9 mouse cellular contexts compared by ENCODE assay signal in genomic region chr7:37775502-37775901, GRCm38 (mm10). TPM values are rescaled to one million over a fixed set of nuclear protein-coding genes. Genes with fewer than 3 reads are reported as not detected.
A peak's percentile ranks its signal among the peaks of the same experiment; 100 is the strongest.
DNase-seq lines count a peak whose midpoint lies in the region; ATAC-seq and TF ChIP-seq lines count a peak whose summit lies in the region.
"Had no signal": no experiment of that assay in that cellular context is flagged by ENCODE, and none has a peak within 500 bp of the region (broad histone marks: within the 10 kb centered on the region; RNA-seq: fewer than 3 reads in every experiment).

No protein-coding gene starts in this region.

- no peak for ATAC-seq in embryonic facial prominence, embryonic 11.5 days (replicated peaks; ENCODE audit: insufficient number of reproducible peaks, low FRiP score, low TSS enrichment, low read depth)

- H3K9me3 ChIP-seq in embryonic facial prominence, embryonic 11.5 days (replicated peaks; ENCODE audit: control insufficient read depth, low read length), result no peaks in the 10 kb centered on the region

- H3K79me2 ChIP-seq in heart, adult 2 months (replicated peaks; ENCODE audit: control insufficient read depth, insufficient read depth, low read length), result no peaks in the 10 kb centered on the region

- intact Hi-C loops in heart, adult 2 months (cut with DNase I), result loop anchor here (1.0 kb wide), 1 partner anchor 401 kb away; no protein-coding TSS in a partner anchor

- TF ChIP-seq POLR2A in heart, adult 2 months (IDR thresholded peaks at IDR 0.05; ENCODE audit: insufficient read depth, low read depth, low read length), result no peak
- no peak for TF ChIP-seq POLR2A in bone marrow, adult 2 months (IDR thresholded peaks at IDR 0.05; ENCODE audit: borderline replicate concordance, control insufficient read depth, low read depth, low read length)

- WGBS in heart, adult 2 months, result 4% methylated on average over 15 of the region's 15 CpGs
- WGBS in bone marrow, adult 2 months, result 5% methylated on average over 15 of the region's 15 CpGs
- WGBS in embryonic facial prominence, embryonic 11.5 days, result 2% methylated on average over 15 of the region's 15 CpGs

- H3K27me3 ChIP-seq in heart, adult 2 months (ENCODE audit: control insufficient read depth, insufficient read depth, low read length), result peaks cover 5% of the 10 kb centered on the region; the same call in 1 of the 2 replicates
- H3K27me3 ChIP-seq in embryonic facial prominence, embryonic 11.5 days (ENCODE audit: control insufficient read depth, insufficient read depth, low read length), result peaks cover 14% of the 10 kb centered on the region
- H3K27me3 ChIP-seq: CH12.LX had no signal

- H3K27ac ChIP-seq in heart, adult 2 months, result no peak overlapping the region
- H3K27ac ChIP-seq in bone marrow, adult 2 months (ENCODE audit: control insufficient read depth, insufficient read depth, low read depth, low read length, poor library complexity), result no peak overlapping the region
- H3K27ac ChIP-seq in embryonic facial prominence, embryonic 11.5 days (replicated peaks; ENCODE audit: low read depth, low read length), result no peak overlapping the region

- no peak overlapping the region; the same call in 1 of the 2 replicates for H3K4me2 ChIP-seq in embryonic facial prominence, embryonic 11.5 days (ENCODE audit: low read depth, low read length)

- H3K9ac ChIP-seq in heart, adult 2 months (ENCODE audit: low read depth, low read length), result no peak overlapping the region
- H3K9ac ChIP-seq in embryonic facial prominence, embryonic 11.5 days (replicated peaks; ENCODE audit: low read length), result no peak overlapping the region

- no peak for TF ChIP-seq EP300 in heart, adult 2 months (IDR thresholded peaks at IDR 0.05; ENCODE audit: insufficient read depth, low read depth, low read length)

- no peaks in the 10 kb centered on the region for H3K4me1 ChIP-seq in heart, adult 2 months (ENCODE audit: control insufficient read depth, insufficient read depth, low read length)
- no peaks in the 10 kb centered on the region for H3K4me1 ChIP-seq in bone marrow, adult 2 months (ENCODE audit: control insufficient read depth, insufficient read depth, low read length)
- H3K4me1 ChIP-seq in embryonic facial prominence, embryonic 11.5 days (ENCODE audit: control insufficient read depth, insufficient read depth, low read length), result no peaks in the 10 kb centered on the region

- DNase-seq in heart, adult 2 months, result peak; percentile 39 to 67
- DNase-seq in heart, adult 8-10 months (ENCODE audit: low spot score), result no peak
- DNase-seq in B cell, adult 2 months, result peak; percentile 26 to 35
- DNase-seq in embryonic facial prominence, embryonic 11.5 days (ENCODE audit: low spot score), result peak; percentile 77
- peak; percentile 19 to 77 for DNase-seq in kidney, postnatal 36 days
- peak; percentile 57 to 64 for DNase-seq in lung, postnatal 4 days
- peak; percentile 27 to 36 for DNase-seq in thymus, postnatal 36 days

- no peaks in the 10 kb centered on the region for H3K36me3 ChIP-seq in heart, adult 2 months (ENCODE audit: control insufficient read depth, insufficient read depth, low read length)
- H3K36me3 ChIP-seq in embryonic facial prominence, embryonic 11.5 days (replicated peaks; ENCODE audit: control insufficient read depth, insufficient read depth, low read depth, low read length), result no peaks in the 10 kb centered on the region

- H3K4me3 ChIP-seq in heart, adult 2 months, result no peak overlapping the region
- H3K4me3 ChIP-seq in bone marrow, adult 2 months (replicated peaks; ENCODE audit: control insufficient read depth, low read depth, low read length), result no peak overlapping the region
- no peak overlapping the region for H3K4me3 ChIP-seq in embryonic facial prominence, embryonic 11.5 days (ENCODE audit: low read depth, low read length)

- TF ChIP-seq CTCF in heart, adult 2 months (IDR thresholded peaks at IDR 0.05), result peak; percentile 90
- peak; percentile 64 for TF ChIP-seq CTCF in bone marrow, adult 2 months (IDR thresholded peaks at IDR 0.05; ENCODE audit: control insufficient read depth, insufficient read depth, low read length)

RNA-seq across cellular contexts. Expression of gene Zfp536, which starts 2.1 kb away (rescaled TPM):
- 10 to 100 TPM in 1 of 2 experiments, 1 to 10 TPM in 1; 7.7 to 10.1 TPM for total RNA-seq in heart, adult 2 months (2021)
- 3.1 and 3.8 TPM in 2 replicates for polyA plus RNA-seq in heart, adult 2 months (2012; rRNA removed)
- 10 to 100 TPM in 1 of 4 experiments, 1 to 10 TPM in 3; 6.2 to 10.6 (median 8.5) TPM for total RNA-seq in heart, adult 8-10 months (2022)
- not detected in 2 replicates for polyA plus RNA-seq in bone marrow, adult 2 months (2011; ENCODE audit: insufficient read depth, insufficient read length, low replicate concordance, missing spikeins)
- 9.1 and 9.9 TPM in 2 replicates for polyA plus RNA-seq in embryonic facial prominence, embryonic 11.5 days (2014; fragmentation: Nextera tagmentation; extraction: Ambion mirVana)
- total RNA-seq: CH12.LX had no signal
